Mouse (Mus musculus) retina, embryonic 14.5 days (tissue): ENCODE measurements around the gene Lrrc38.
"Not testable (repeated sequence)": the region's sequence is repeated elsewhere in the genome, so short reads cannot be mapped to it uniquely, and the experiment has no call there.

ENCODE experiments used
- DNase-seq: peaks from one replicate; pipeline ENCODE4 v3.0.0-alpha.2; 2015; ENCODE audit warnings: low spot score

Lrrc38 gene

GRCm38 (mm10) chr4:143349484-143349906, at the start of gene Lrrc38:
Gene Lrrc38 (plus strand): TSS chr4:143349757.
- DNase-seq, result peak; percentile 49

- DNase-seq, result no peak
Measured at GRCm38 (mm10) chr4:143300113-143300688, 49.4 kb upstream of the Lrrc38 start.

GRCm38 (mm10) chr4:143301042-143301441, 48.5 kb upstream of the Lrrc38 start:
- no peak for DNase-seq

GRCm38 (mm10) chr4:143301875-143302274, 47.7 kb upstream of the Lrrc38 start:
- DNase-seq, result no peak

- DNase-seq, result no peak
Measured at GRCm38 (mm10) chr4:143302279-143302890, 47.2 kb upstream of the Lrrc38 start.

GRCm38 (mm10) chr4:143305031-143305430, 44.5 kb upstream of the Lrrc38 start:
- no peak for DNase-seq

GRCm38 (mm10) chr4:143305987-143306772, 43.4 kb upstream of the Lrrc38 start:
- DNase-seq, result no peak

GRCm38 (mm10) chr4:143311341-143311740, 38.2 kb upstream of the Lrrc38 start:
- DNase-seq, result no peak

GRCm38 (mm10) chr4:143313299-143313698, 36.3 kb upstream of the Lrrc38 start:
- no peak for DNase-seq

- DNase-seq, result no peak
Measured at GRCm38 (mm10) chr4:143324176-143324924, 25.2 kb upstream of the Lrrc38 start.

GRCm38 (mm10) chr4:143324925-143325624, 24.5 kb upstream of the Lrrc38 start:
- DNase-seq, result no peak

GRCm38 (mm10) chr4:143325625-143325941, 24.0 kb upstream of the Lrrc38 start:
- peak; percentile 91 for DNase-seq

- DNase-seq, result no peak
Measured at GRCm38 (mm10) chr4:143330566-143330965, 19.0 kb upstream of the Lrrc38 start.

- DNase-seq, result no peak
Measured at GRCm38 (mm10) chr4:143331787-143332186, 17.8 kb upstream of the Lrrc38 start.

GRCm38 (mm10) chr4:143334145-143334544, 15.4 kb upstream of the Lrrc38 start:
- no peak for DNase-seq

GRCm38 (mm10) chr4:143334995-143335394, 14.6 kb upstream of the Lrrc38 start:
- DNase-seq, result no peak

GRCm38 (mm10) chr4:143336096-143336495, 13.5 kb upstream of the Lrrc38 start:
- no peak for DNase-seq

- no peak for DNase-seq
Measured at GRCm38 (mm10) chr4:143339808-143340207, 9.7 kb upstream of the Lrrc38 start.

GRCm38 (mm10) chr4:143341470-143341869, 8.1 kb upstream of the Lrrc38 start:
- no peak for DNase-seq

- not testable (repeated sequence) for DNase-seq
Measured at GRCm38 (mm10) chr4:143345491-143345890, 4.1 kb upstream of the Lrrc38 start.

GRCm38 (mm10) chr4:143348678-143349077, 879 bp upstream of the Lrrc38 start:
- no peak for DNase-seq
